Mouse (Mus musculus) heart, postnatal 0 days (tissue): Measurements from ENCODE around the gene Srrd.

Source experiments
- CTCF ChIP-seq: IDR thresholded peaks from 2 replicates; pipeline ENCODE4 v1.5.1; 2016; ENCODE audit warnings: antibody characterized with exemption, control low read depth, low read depth
- EP300 ChIP-seq: IDR thresholded peaks from 2 replicates; pipeline ENCODE4 v1.6.1; 2016; ENCODE audit warnings: antibody characterized with exemption, low read depth

- no peak for TF ChIP-seq CTCF
- TF ChIP-seq EP300: no peak
These were observed 52.9 kb downstream of the Srrd start for GRCm38 (mm10) chr5:112289819-112290535.
